Mouse (Mus musculus) ES-E14 (cell line): Measurements from ENCODE around the gene Scamp3. TPM values are rescaled to one million over a fixed set of nuclear protein-coding genes. Genes with fewer than 3 reads are reported as not detected.
"Not testable (repeated sequence)": the region's sequence is repeated elsewhere in the genome, so short reads cannot be mapped to it uniquely, and the experiment has no call there.

Source experiments
- DNase-seq: peaks from one replicate; pipeline ENCODE4 v3.0.0-alpha.2; 2013; ENCODE audit warnings: low read depth, low spot score
- H3K27ac ChIP-seq: 2 replicates; pipeline ENCODE4 v1.5.1; 2012; ENCODE audit warnings: low read depth, mild to moderate bottlenecking, low read length, moderate library complexity, mixed read lengths; ENCODE audit not compliant: poor library complexity, insufficient read depth, severe bottlenecking
- H3K36me3 ChIP-seq: 2 replicates; pipeline ENCODE4 v1.6.1; 2012; ENCODE audit warnings: mild to moderate bottlenecking, low read length, moderate library complexity, mixed read lengths; ENCODE audit not compliant: control insufficient read depth, poor library complexity, insufficient read depth, severe bottlenecking
- H3K4me1 ChIP-seq, 2 experiments: fragments of 150-350 bp in 1 of 2; sonication (generic) in 1 of 2; 2 replicates each; pipeline ENCODE4 v1.6.1; 2012; ENCODE audit warnings: low read length in 2 of 2, mild to moderate bottlenecking in 1 of 2, mixed read lengths in 1 of 2; ENCODE audit not compliant: control insufficient read depth in 2 of 2, insufficient read depth in 2 of 2, poor library complexity in 1 of 2
- H3K4me3 ChIP-seq, 2 experiments: fragments of 150-350 bp in 1 of 2; sonication (generic) in 1 of 2; 2 replicates each; pipeline ENCODE4 v1.5.1; 2012; ENCODE audit warnings: low read length in 2 of 2, low read depth in 1 of 2, mild to moderate bottlenecking in 1 of 2, mixed read lengths in 1 of 2; ENCODE audit not compliant: insufficient read depth in 1 of 2, poor library complexity in 1 of 2, severe bottlenecking in 1 of 2
- H3K9ac ChIP-seq: 2 replicates; pipeline ENCODE4 v1.6.1; 2012; ENCODE audit warnings: low read depth, mild to moderate bottlenecking, low read length, mixed read lengths; ENCODE audit not compliant: poor library complexity, insufficient read depth, severe bottlenecking
- H3K9me3 ChIP-seq: fragments of 150-350 bp; sonication (generic); 2 replicates; pipeline ENCODE4 v1.6.1; 2012; ENCODE audit warnings: low read depth, mild to moderate bottlenecking, low read length; ENCODE audit not compliant: control insufficient read depth, insufficient read depth
- CHD2 ChIP-seq: IDR thresholded peaks from 2 replicates; pipeline ENCODE4 v1.6.1; 2014; ENCODE audit warnings: mild to moderate bottlenecking, low read depth, low read length, inconsistent platforms
- HCFC1 ChIP-seq: IDR thresholded peaks from 2 replicates; pipeline ENCODE4 v1.6.1; 2012; ENCODE audit warnings: low read length, inconsistent platforms, borderline replicate concordance; ENCODE audit not compliant: insufficient read depth
- MAFK ChIP-seq: IDR thresholded peaks from 2 replicates; pipeline ENCODE4 v1.6.1; 2014; ENCODE audit warnings: mild to moderate bottlenecking, low read depth, low read length, inconsistent platforms; ENCODE audit not compliant: insufficient read depth
- ZC3H11A ChIP-seq: IDR thresholded peaks from 2 replicates; pipeline ENCODE4 v1.6.1; 2012; ENCODE audit warnings: low read depth, mild to moderate bottlenecking, inconsistent platforms, low read length, borderline replicate concordance
- ZNF384 ChIP-seq: IDR thresholded peaks from 2 replicates; pipeline ENCODE4 v1.6.1; 2012; ENCODE audit warnings: low read depth, low read length, inconsistent platforms
- in situ Hi-C, 2 experiments: fragments of 600-800 bp; cut with MboI; formaldehyde crosslinking; loops; one replicate each; pipeline ENCODE4 v1.15.1; 2025; ENCODE audit warnings: low sequenced_read_pairs in 2 of 2, inconsistent platforms in 1 of 2; ENCODE audit not compliant: unreplicated experiment in 2 of 2
- total RNA-seq: library from RNA; depleted of rRNA; stranded (reverse); fragments of 300-350 nt; gene quantifications from 2 replicates; pipeline ENCODE4 v1.2.3, GENCODE M21; 2012

Scamp3 gene
- total RNA-seq, 1 experiment = 83.2 TPM

GRCm38 (mm10) chr3:89152084-89152835 is 25.0 kb upstream of the Scamp3 start:
- no peak overlapping the region for H3K9ac ChIP-seq
- DNase-seq = no peak
- H3K4me3 ChIP-seq = peak overlapping the region in 1 of 2 experiments; percentile 4; a peak in 1 of 4 replicates
- H3K9me3 ChIP-seq = no peaks in the 10 kb centered on the region
- no peaks in the 10 kb centered on the region for H3K36me3 ChIP-seq
- in situ Hi-C loops = no loop called here
- no peak overlapping the region for H3K27ac ChIP-seq
- H3K4me1 ChIP-seq = peaks cover 0 to 9% of the 10 kb centered on the region in 2 experiments; a peak in 1 of 4 replicates
- TF ChIP-seq HCFC1 = no peak

DNA sequence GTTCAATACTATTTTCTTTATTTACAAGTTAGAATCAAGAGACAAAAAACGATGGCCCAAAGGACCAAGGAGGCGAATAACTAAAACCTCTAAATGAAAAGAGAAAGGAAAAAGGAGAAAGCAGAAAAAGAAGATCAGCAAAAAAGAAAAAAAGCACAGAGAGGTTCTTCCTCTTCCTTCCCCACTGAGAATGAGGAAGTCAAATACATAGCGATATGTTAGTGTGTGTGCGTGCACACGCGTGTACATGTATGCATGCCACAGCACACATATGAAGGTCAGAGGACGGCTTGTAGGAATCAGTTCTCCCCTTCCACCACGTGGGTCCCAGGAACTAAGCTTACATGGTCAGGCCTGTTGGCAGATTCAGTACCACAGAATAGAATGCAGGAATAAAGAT is 20.3 kb upstream of the Scamp3 start:
- H3K27ac ChIP-seq = no peak overlapping the region
- H3K9ac ChIP-seq = no peak overlapping the region
- DNase-seq = no peak
- no peak for TF ChIP-seq ZC3H11A
- no peak for TF ChIP-seq ZNF384
- no peak for TF ChIP-seq CHD2
- TF ChIP-seq MAFK = no peak
- no peak for TF ChIP-seq HCFC1
- H3K4me1 ChIP-seq = peaks cover 0 to 6% of the 10 kb centered on the region in 2 experiments; a peak in 2 of 4 replicates
- in situ Hi-C loops = no loop called here
- no peak overlapping the region for H3K4me3 ChIP-seq
- no peaks in the 10 kb centered on the region for H3K9me3 ChIP-seq
- H3K36me3 ChIP-seq = no peaks in the 10 kb centered on the region

DNA sequence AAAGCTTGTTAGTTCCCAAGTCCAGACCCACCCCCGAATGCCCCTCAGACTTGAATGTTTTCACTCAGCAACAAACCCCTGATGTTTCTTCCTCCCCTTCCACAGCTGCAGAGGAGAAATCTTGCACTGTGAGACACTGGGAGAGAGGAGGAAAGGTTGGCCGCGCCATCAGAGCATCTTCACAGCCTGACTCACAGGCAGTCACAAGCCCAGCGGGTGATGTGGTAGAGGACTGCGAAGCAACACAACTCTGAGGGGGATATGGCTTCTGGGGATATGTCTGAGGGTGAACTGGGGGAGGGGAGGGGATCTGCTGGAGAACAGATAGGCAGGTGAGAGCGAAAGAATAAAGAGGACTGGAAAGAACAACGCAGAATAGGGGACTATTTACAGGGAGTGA is 18.6 kb upstream of the Scamp3 start:
- in situ Hi-C loops = no loop called here
- TF ChIP-seq CHD2 (no peak), ZNF384 (no peak), MAFK (no peak), HCFC1 (no peak), ZC3H11A (no peak)
- H3K4me3 ChIP-seq = no peak overlapping the region

GRCm38 (mm10) chr3:89159211-89159610 is 18.1 kb upstream of the Scamp3 start:
- H3K27ac ChIP-seq = no peak overlapping the region
- 0 out of 2 replicates have a peak overlapping the region, but pooled peaks have one; percentile 76 for H3K9ac ChIP-seq
- in situ Hi-C loops = no loop called here
- no peaks in the 10 kb centered on the region for H3K36me3 ChIP-seq
- no peaks in the 10 kb centered on the region for H3K9me3 ChIP-seq
- TF ChIP-seq ZC3H11A (no peak), MAFK (no peak)
- no peak for DNase-seq
- H3K4me3 ChIP-seq = peak overlapping the region; percentile 78 to 93
- peaks cover 5 to 8% of the 10 kb centered on the region in 2 experiments; a peak in 3 of 4 replicates for H3K4me1 ChIP-seq

More for the DNA sequence above, 18.6 kb upstream of the Scamp3 start:
- no peak overlapping the region for H3K9ac ChIP-seq
- DNase-seq = no peak
- peaks cover under 1 to 7% of the 10 kb centered on the region in 2 experiments; a peak in 2 of 4 replicates for H3K4me1 ChIP-seq
- H3K27ac ChIP-seq = no peak overlapping the region
- no peaks in the 10 kb centered on the region for H3K9me3 ChIP-seq
- H3K36me3 ChIP-seq = no peaks in the 10 kb centered on the region

GRCm38 (mm10) chr3:89159616-89160344 is 17.5 kb upstream of the Scamp3 start, which contains the start of gene Hcn3:
Hcn3 (minus strand) TSS chr3:89160196.
- H3K27ac ChIP-seq = no peak within 1 kb of the TSS; the same call in 1 of the 2 replicates
- in situ Hi-C loops = no loop called here
- TF ChIP-seq ZNF384 (no peak), CHD2 (no peak), MAFK (no peak), HCFC1 (no peak; the same call in 1 of the 2 replicates), ZC3H11A (no peak)

GRCm38 (mm10) chr3:89161207-89161606 is 16.1 kb upstream of the Scamp3 start:
- H3K4me3 ChIP-seq, H3K27ac ChIP-seq, in situ Hi-C loops: not testable (repeated sequence)

More at GRCm38 (mm10) chr3:89159616-89160344, 17.5 kb upstream of the Scamp3 start, which contains the start of gene Hcn3:
- peak within 1 kb of the TSS; percentile 78 to 93 for H3K4me3 ChIP-seq
- peaks cover 5 to 8% of the 10 kb centered on the region in 2 experiments; a peak in 3 of 4 replicates for H3K4me1 ChIP-seq
- DNase-seq = no peak
- H3K9ac ChIP-seq = peak within 1 kb of the TSS; percentile 76
- no peaks in the 10 kb centered on the region for H3K36me3 ChIP-seq
- no peaks in the 10 kb centered on the region for H3K9me3 ChIP-seq

More at GRCm38 (mm10) chr3:89161207-89161606, 16.1 kb upstream of the Scamp3 start:
- H3K9me3 ChIP-seq, H3K9ac ChIP-seq, H3K36me3 ChIP-seq, DNase-seq, H3K4me1 ChIP-seq: not testable (repeated sequence)
